Mouse (Mus musculus): ENCODE data around the gene Defb35. TPM values are rescaled to one million over a fixed set of nuclear protein-coding genes. Genes with fewer than 3 reads are reported as not detected.

Gene Defb35
- polyA plus RNA-seq, 1 experiment from 2014 or later, result not detected

DNA sequence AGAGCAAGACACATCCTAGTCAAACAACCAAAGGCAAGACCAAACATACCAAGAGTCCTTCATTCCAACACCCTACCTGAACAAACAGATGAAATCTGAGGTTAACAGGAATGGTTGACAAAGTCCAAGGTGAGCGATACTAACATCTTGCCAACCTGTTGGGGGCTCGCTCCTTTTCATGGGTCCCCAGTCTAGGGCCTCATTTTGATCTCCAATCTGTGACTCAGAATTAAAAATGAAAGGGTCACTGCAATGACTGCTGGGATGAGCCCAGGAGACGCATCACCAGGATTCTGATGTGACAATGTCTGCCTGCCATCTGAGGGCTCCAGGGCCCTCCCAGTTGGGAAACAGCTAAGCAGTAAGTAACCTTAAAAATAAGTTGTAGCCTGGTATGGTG lies 31.3 kb downstream of the Defb35 start, which contains the start of gene Ccdc70:
TSS of gene Ccdc70 (plus strand) at position 301 of the 400 bp plus-strand sequence.
- Histone ChIP-seq H3K4me1 (no peaks in the 10 kb centered on the region), H3K36me3 (no peaks in the 10 kb centered on the region), H3K9me3 (replicated peaks) (no peaks in the 10 kb centered on the region), H3K27ac (replicated peaks) (no peak within 1 kb of the TSS), H3K27me3 (ENCODE audit: low read depth, poor library complexity, severe bottlenecking) (no peaks in the 10 kb centered on the region), H3K4me3 (no peak within 1 kb of the TSS)
- DNase-seq (ENCODE audit: low spot score), result no peak
- WGBS, result 91% methylated on average over 3 of the region's 3 CpGs

DNA sequence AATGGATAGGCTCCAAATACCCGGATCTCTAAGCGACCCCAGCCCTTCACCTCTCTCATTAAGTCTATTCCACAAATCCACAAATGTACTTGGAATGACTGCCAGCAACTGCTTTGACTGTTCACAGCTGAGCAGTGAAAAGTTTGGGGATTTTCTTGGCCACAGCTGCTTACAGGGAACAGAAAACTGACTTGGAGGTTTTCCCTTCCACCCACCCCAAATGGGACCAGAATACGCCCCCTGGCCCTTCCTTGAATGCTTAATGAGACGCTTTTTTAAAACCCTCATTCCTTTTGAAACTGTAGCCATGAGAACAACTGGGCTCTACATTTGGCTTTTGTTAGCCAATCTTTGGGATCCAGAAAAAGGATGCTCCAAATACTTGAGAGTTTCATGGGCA lies 40.0 kb downstream of the Defb35 start:
- no peak overlapping the region for H3K4me3 ChIP-seq
- H3K4me1 ChIP-seq, result no peaks in the 10 kb centered on the region
- no peaks in the 10 kb centered on the region for H3K36me3 ChIP-seq
- H3K9me3 ChIP-seq (replicated peaks), result no peaks in the 10 kb centered on the region
- H3K27me3 ChIP-seq (ENCODE audit: low read depth, poor library complexity, severe bottlenecking), result no peaks in the 10 kb centered on the region
- no peak overlapping the region for H3K27ac ChIP-seq (replicated peaks)
- WGBS, result 62% methylated on average over 4 of the region's 4 CpGs
- DNase-seq (ENCODE audit: low spot score), result no peak

DNA sequence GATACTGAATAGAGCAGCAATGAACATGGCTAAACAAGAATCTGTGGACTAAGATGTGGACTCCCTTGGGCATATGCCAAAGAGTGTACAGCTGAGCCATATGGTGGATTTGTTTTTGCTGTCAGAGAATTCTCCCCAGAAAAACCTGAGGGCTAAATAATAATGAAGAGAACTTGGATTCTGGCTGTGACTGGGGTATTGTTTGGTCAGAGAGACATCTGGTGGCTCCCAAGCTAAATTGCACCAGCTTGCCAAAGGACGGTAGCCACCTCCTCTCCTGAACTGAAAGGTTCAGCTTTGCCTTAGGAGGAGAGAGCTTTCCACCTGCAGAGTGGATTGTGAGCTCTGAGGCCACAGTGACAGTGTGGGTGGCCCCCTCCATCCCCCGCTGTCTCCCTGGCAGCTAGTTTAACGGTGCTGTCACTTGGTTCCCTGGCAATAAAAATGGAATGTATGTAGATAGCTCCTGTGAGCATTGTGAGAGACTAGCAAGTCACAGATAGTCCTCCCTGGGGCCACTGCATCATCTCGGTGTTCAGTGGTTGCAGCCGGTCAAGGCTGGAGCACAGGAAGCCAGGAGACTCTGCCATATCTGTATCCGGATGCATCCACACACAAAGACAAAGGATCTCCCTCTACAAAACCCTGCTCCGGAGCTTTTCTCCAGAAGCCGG lies 43.6 kb downstream of the Defb35 start:
- Histone ChIP-seq H3K36me3 (no peaks in the 10 kb centered on the region), H3K4me1 (no peaks in the 10 kb centered on the region), H3K4me3 (no peak overlapping the region), H3K9me3 (replicated peaks) (no peaks in the 10 kb centered on the region), H3K27me3 (ENCODE audit: low read depth, poor library complexity, severe bottlenecking) (no peaks in the 10 kb centered on the region), H3K27ac (replicated peaks) (no peak overlapping the region)
- DNase-seq (ENCODE audit: low spot score), result no peak
- WGBS, result 66% methylated on average over 8 of the region's 8 CpGs

Other genes with a start within 250 kb of the Defb35 start
- not detected in 2 replicates for gene AY761184, start 234.7 kb upstream of the Defb35 start, polyA plus RNA-seq (2016; fragmentation: Nextera tagmentation; extraction: Ambion mirVana)
- gene Defa24, start 203.9 kb upstream of the Defb35 start, polyA plus RNA-seq (2016; fragmentation: Nextera tagmentation; extraction: Ambion mirVana), result not detected in 2 replicates
- not detected in 2 replicates for gene Defb50, start 114.8 kb upstream of the Defb35 start, polyA plus RNA-seq (2016; fragmentation: Nextera tagmentation; extraction: Ambion mirVana)
- gene Defb2, start 98.4 kb upstream of the Defb35 start, polyA plus RNA-seq (2016; fragmentation: Nextera tagmentation; extraction: Ambion mirVana), result not detected in 2 replicates
- gene Defb10, start 79.5 kb upstream of the Defb35 start, polyA plus RNA-seq (2016; fragmentation: Nextera tagmentation; extraction: Ambion mirVana), result not detected in 2 replicates
- not detected in 2 replicates for gene Defb9, start 52.9 kb upstream of the Defb35 start, polyA plus RNA-seq (2016; fragmentation: Nextera tagmentation; extraction: Ambion mirVana)
- gene Defb11, start 31.9 kb upstream of the Defb35 start, polyA plus RNA-seq (2016; fragmentation: Nextera tagmentation; extraction: Ambion mirVana), result not detected in 2 replicates
- gene Defb15, start 5.6 kb upstream of the Defb35 start, polyA plus RNA-seq (2016; fragmentation: Nextera tagmentation; extraction: Ambion mirVana), result not detected in 2 replicates
- gene Defb13, start 8.4 kb downstream of the Defb35 start, polyA plus RNA-seq (2016; fragmentation: Nextera tagmentation; extraction: Ambion mirVana), result not detected in 2 replicates
- not detected in 2 replicates for gene Fam90a1a, start 20.4 kb downstream of the Defb35 start, polyA plus RNA-seq (2016; fragmentation: Nextera tagmentation; extraction: Ambion mirVana)
- not detected in 2 replicates for gene Ccdc70, start 31.4 kb downstream of the Defb35 start, polyA plus RNA-seq (2016; fragmentation: Nextera tagmentation; extraction: Ambion mirVana)
- gene Atp7b, start 122.0 kb downstream of the Defb35 start, polyA plus RNA-seq (2016; fragmentation: Nextera tagmentation; extraction: Ambion mirVana), result 2.4 and 2.6 TPM in 2 replicates
- gene Alg11, start 122.4 kb downstream of the Defb35 start, polyA plus RNA-seq (2016; fragmentation: Nextera tagmentation; extraction: Ambion mirVana), result 39.4 and 41.0 TPM in 2 replicates
- gene Nek5, start 186.7 kb downstream of the Defb35 start, polyA plus RNA-seq (2016; fragmentation: Nextera tagmentation; extraction: Ambion mirVana), result 0.06 and 0.07 TPM in 2 replicates
- gene Nek3, start 228.1 kb downstream of the Defb35 start, polyA plus RNA-seq (2016; fragmentation: Nextera tagmentation; extraction: Ambion mirVana), result 7.7 and 8.2 TPM in 2 replicates
- gene Ckap2, start 247.5 kb downstream of the Defb35 start, polyA plus RNA-seq (2016; fragmentation: Nextera tagmentation; extraction: Ambion mirVana), result 60.3 and 61.3 TPM in 2 replicates

All from midbrain, embryonic 10.5 days (tissue).